Mouse (Mus musculus) embryo, embryonic 10 days (tissue): ENCODE data around the gene Scamp3.
"Not testable (repeated sequence)": the region's sequence is repeated elsewhere in the genome, so short reads cannot be mapped to it uniquely, and the experiment has no call there.

ENCODE experiments used
- DNase-seq: peaks from one replicate; pipeline ENCODE4 v3.0.0-alpha.2; 2015; ENCODE audit warnings: low spot score

Scamp3 gene

GRCm38 (mm10) chr3:89195979-89196877 lies 19.0 kb downstream of the Scamp3 start:
- DNase-seq, result peak; percentile 96

GRCm38 (mm10) chr3:89199839-89200238 lies 22.6 kb downstream of the Scamp3 start:
- no peak for DNase-seq

- peak; percentile 98 for DNase-seq
These were observed 25.2 kb downstream of the Scamp3 start, which contains the start of gene Gba for GRCm38 (mm10) chr3:89202253-89203141. Gba (plus strand) TSS chr3:89202928.

GRCm38 (mm10) chr3:89203142-89203514 lies 25.9 kb downstream of the Scamp3 start:
- DNase-seq, result no peak

GRCm38 (mm10) chr3:89206079-89206478 lies 28.8 kb downstream of the Scamp3 start:
- no peak for DNase-seq

GRCm38 (mm10) chr3:89206695-89207094 lies 29.4 kb downstream of the Scamp3 start:
- no peak for DNase-seq

- no peak for DNase-seq
These were observed 30.9 kb downstream of the Scamp3 start for GRCm38 (mm10) chr3:89208075-89208657.

- no peak for DNase-seq
These were observed 31.5 kb downstream of the Scamp3 start for GRCm38 (mm10) chr3:89208736-89209135.

GRCm38 (mm10) chr3:89209731-89210130 lies 32.5 kb downstream of the Scamp3 start:
- DNase-seq, result no peak

- no peak for DNase-seq
These were observed 32.9 kb downstream of the Scamp3 start for GRCm38 (mm10) chr3:89210162-89210561.

- no peak for DNase-seq
These were observed 33.5 kb downstream of the Scamp3 start for GRCm38 (mm10) chr3:89210731-89211130.

GRCm38 (mm10) chr3:89213803-89214530 lies 36.7 kb downstream of the Scamp3 start:
- DNase-seq, result peak; percentile 98

- DNase-seq, result peak; percentile 72
These were observed 37.6 kb downstream of the Scamp3 start, which contains the start of gene Thbs3 for GRCm38 (mm10) chr3:89214681-89215411. Thbs3 (plus strand) TSS chr3:89215180.

- DNase-seq, result peak; percentile 96
These were observed 38.6 kb downstream of the Scamp3 start for GRCm38 (mm10) chr3:89215853-89216252.

- DNase-seq, result not testable (repeated sequence)
These were observed 39.1 kb downstream of the Scamp3 start for GRCm38 (mm10) chr3:89216407-89216806.

- DNase-seq, result no peak
These were observed 41.0 kb downstream of the Scamp3 start for GRCm38 (mm10) chr3:89218271-89218670.

- peak; percentile 71 for DNase-seq
These were observed 42.3 kb downstream of the Scamp3 start for GRCm38 (mm10) chr3:89219546-89219945.

- no peak for DNase-seq
These were observed 43.9 kb downstream of the Scamp3 start for GRCm38 (mm10) chr3:89221167-89221566.

- DNase-seq, result no peak
These were observed 47.5 kb downstream of the Scamp3 start for GRCm38 (mm10) chr3:89224796-89225195.

- no peak for DNase-seq
These were observed 48.1 kb downstream of the Scamp3 start for GRCm38 (mm10) chr3:89225321-89225815.

GRCm38 (mm10) chr3:89225918-89226317 lies 48.6 kb downstream of the Scamp3 start:
- DNase-seq, result peak; percentile 89
